Mouse (Mus musculus) frontal cortex, postnatal 36 days (tissue): ENCODE measurements around the gene Avl9.

ENCODE experiments used
- DNase-seq, 2 experiments: peaks; one replicate each; pipeline ENCODE4 v3.0.0; 2022; ENCODE audit warnings: low spot score in 2 of 2

Gene Avl9

DNA sequence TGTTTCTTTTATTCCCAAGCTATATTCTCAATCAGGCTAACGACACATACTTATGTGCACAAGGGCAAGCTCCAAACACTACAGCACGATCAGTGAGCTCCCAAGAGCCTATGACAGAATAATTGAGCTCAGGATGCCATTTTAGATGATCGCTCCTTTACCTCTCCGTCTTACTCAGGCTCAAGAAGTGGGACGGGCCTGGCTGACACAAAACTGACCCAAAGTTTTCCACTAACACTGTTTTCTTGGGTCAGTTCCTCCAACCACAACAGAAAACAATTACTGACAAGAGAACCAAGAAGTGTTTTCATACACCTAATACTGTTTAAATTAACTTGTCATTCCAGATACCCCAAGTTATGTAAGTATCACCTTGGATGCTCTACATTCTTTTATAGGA is 80.1 kb downstream of the Avl9 start:
- no peak for DNase-seq

DNA sequence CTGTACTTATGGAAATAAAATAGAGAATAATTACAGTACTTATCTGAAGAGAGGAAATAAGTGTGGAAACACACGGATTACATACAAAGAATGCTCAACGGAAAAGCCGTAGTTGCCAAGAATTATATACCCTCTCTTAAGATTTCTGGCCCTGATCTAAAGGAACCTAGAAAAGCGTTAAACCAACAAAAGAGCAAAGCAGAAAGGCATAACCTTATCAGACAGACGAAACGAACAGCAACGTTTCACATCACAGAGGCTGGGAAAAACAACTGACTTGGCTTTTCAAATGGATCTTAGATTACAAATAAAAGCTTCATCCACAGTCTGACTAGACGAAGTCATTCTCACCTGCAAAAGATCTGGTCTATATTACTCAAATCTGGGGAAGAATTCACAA is 81.5 kb downstream of the Avl9 start:
- no peak for DNase-seq

DNA sequence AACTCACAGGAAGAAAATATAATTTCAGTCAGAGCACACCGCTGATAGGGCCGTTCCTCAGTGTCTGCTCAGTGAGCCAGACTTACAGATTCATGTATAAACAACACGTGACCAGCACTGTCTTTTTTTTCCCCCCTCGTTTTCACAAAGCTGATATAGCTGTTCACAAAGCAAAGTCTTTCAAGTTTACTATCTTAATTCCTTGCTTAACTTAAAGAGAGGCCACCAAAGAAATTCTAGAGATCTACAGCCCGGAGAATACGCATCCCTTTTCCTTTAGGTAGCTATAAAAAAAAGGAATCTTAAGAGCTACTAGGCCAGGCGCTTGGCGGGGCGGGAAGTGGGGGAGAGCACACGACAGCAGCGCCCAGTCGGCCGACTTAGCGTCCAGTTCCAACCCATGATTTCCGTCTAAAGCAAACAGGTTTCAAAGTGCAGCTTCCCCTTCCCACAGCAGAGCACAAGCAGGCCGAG is 82.0 kb downstream of the Avl9 start:
- DNase-seq = peak in 1 of 2 experiments; percentile 31

DNA sequence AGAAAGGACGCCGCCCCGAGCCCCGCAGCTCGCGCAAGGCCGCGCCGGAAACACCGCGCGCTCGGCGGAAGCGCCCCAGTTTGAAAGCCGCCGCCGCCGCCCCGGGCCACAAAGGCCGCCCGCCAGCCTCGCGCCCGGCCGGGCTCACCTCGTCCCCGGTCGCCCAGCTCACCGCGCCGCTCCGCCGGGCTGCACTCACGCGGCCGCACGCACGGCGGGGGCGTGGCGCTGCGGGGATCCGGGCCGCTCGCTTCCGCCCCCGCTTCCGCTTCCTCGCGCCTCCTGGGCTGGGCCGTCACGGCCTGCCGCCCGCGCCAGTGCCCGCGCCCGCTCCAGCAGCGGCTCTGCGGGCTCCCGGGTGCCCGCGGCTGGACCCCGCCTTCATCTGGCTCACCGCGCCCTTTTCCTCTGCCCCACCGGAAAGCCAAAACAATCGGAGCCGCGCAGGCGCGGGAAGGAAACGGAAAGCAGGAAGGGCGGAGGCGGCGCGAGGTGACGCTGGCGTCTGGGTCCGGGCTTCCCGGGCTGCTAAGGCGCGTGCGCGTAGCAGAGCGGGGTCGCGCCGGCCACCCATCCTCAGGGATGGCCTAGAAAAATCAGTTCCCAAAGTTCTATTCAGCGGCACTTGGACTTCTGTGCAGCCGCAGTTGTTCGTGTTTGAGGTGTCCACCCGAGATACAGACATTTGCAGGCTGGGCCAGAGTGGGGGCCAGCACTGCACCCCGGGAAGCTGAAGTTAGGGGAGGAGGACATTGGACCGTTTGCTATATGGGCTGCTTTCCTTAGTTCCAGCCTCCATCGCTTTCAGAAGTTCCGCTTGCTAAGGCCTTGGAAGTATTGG is 82.8 kb downstream of the Avl9 start, which contains the start of gene Kbtbd2:
Gene Kbtbd2, minus strand, starts transcription at position 503 of the 841 bp plus-strand sequence.
- peak; percentile 95 to 97 for DNase-seq

DNA sequence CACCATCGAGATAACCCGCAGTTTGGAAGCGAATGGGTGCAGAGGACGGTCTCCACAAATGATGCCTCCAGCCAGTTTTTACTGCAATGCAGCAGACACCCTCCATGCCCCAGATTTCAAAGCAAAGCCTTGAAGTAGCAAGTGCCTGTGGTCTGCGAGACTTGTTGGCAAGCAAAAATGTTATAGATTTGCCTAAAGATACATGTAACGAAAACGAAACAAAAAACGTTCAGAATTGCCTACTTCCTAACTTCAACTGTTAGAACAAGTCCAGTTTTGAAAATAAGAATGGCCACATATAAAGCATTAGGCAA is 83.4 kb downstream of the Avl9 start:
- DNase-seq = no peak

DNA sequence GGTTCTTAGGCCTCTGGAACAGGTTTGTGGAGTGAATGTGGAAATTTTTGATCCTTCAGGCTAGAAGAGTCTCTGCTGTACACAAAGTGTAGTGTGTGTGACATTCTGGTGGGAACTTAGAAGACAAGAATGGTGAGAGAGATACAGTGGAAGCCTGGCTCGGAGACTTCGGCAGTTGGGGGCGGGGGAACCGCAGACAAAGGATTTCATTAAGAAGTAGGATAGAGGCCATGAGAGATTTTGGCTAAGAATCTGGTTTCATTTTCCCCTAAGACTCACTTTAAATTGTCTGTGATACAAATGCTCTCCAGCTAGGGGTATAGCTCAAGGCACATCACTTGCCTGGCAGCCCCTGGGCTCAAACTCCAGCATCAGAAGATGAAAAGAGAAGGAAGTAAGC is 90.3 kb downstream of the Avl9 start:
- DNase-seq = no peak

DNA sequence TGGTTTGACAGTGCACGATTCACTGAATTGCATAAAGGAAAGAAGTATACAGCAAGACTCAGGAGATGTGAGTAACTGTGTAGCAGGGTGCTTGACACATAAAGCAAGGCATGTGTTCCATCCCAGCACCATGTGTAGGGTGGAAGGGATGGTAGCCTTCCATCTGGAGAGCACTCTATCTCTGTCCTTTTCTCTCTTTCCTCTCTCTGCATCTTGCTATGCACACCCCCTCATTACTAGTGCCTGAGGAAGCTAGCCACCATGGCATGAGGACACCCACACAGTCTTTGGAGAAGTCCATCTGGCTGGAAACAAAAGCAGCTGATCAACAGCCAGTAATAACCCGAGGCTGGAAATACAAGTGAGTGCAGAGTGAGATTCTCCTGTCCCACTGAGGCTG is 91.5 kb downstream of the Avl9 start:
- DNase-seq = peak; percentile 24 to 54

DNA sequence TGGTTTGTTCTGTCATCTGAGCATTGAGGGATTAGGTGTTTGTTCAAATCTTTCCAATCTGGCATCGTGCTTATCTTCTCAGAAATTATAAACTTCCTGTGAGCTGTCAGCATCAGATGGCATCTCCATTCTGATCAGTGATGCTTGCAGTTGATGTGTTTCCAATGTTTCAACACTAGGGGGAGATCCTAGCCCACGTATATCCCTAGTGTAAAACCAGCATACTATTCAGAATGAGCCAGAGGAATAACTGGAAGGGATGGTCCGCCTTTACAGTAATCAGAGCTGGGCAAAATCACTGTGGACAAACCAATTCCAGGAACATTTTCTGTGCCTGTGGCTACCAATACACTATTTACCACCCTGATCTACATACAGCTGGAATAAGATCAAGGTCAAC is 94.0 kb downstream of the Avl9 start:
- DNase-seq = peak; percentile 28 to 73
